Mouse (Mus musculus): Measurements from ENCODE around the gene Arhgap24.
"Not testable (repeated sequence)": the region's sequence is repeated elsewhere in the genome, so short reads cannot be mapped to it uniquely, and the experiment has no call there.

GRCm38 (mm10) chr5:102872996-102873395 is 391.8 kb downstream of the Arhgap24 start:
- not testable (repeated sequence) for TF ChIP-seq CTCF (IDR thresholded peaks at IDR 0.05; ENCODE audit: low read depth, low read length); POLR2A (IDR thresholded peaks at IDR 0.05; ENCODE audit: extremely low read depth, insufficient read depth, low read length)
